Mouse (Mus musculus): ENCODE results near the gene Tmem121. TPM values are rescaled to one million over a fixed set of nuclear protein-coding genes. Genes with fewer than 3 reads are reported as not detected.

Gene Tmem121
- polyA plus RNA-seq (2012; ENCODE audit: low replicate concordance) = 1.2 and 3.0 TPM in 2 replicates

GRCm38 (mm10) chr12:113185442-113186291 lies at the start of gene Tmem121:
Gene Tmem121, plus strand, starts transcription at chr12:113185930.

GRCm38 (mm10) chr12:113139908-113140615 lies 45.7 kb upstream of the Tmem121 start, which contains the start of gene Crip2:
Gene Crip2, plus strand, starts transcription at chr12:113140236.

GRCm38 (mm10) chr12:113146112-113147057 lies 39.3 kb upstream of the Tmem121 start, which contains the start of gene Crip1:
Gene Crip1, plus strand, starts transcription at chr12:113146316.

GRCm38 (mm10) chr12:113155887-113156539 lies 29.7 kb upstream of the Tmem121 start, which contains the start of gene Tedc1:
Gene Tedc1, plus strand, starts transcription at chr12:113156421.

Other genes starting within 250 kb of the Tmem121 start
- gene Nudt14, start 243.8 kb upstream of the Tmem121 start, polyA plus RNA-seq (2012; ENCODE audit: low replicate concordance) = 2.9 and 5.3 TPM in 2 replicates
- gene Btbd6, start 209.4 kb upstream of the Tmem121 start, polyA plus RNA-seq (2012; ENCODE audit: low replicate concordance) = 48.7 and 111 TPM in 2 replicates
- 27.5 and 38.0 TPM in 2 replicates for gene Brf1, start 185.2 kb upstream of the Tmem121 start, polyA plus RNA-seq (2012; ENCODE audit: low replicate concordance)
- gene Pacs2, start 171.4 kb upstream of the Tmem121 start, polyA plus RNA-seq (2012; ENCODE audit: low replicate concordance) = 19.1 and 21.8 TPM in 2 replicates
- 0.52 TPM in 1 of 2 replicates, not detected in the other for gene Tex22, start 111.4 kb upstream of the Tmem121 start, polyA plus RNA-seq (2012; ENCODE audit: low replicate concordance)
- 201 and 241 TPM in 2 replicates for gene Mta1, start 87.7 kb upstream of the Tmem121 start, polyA plus RNA-seq (2012; ENCODE audit: low replicate concordance)
- 323 and 454 TPM in 2 replicates for gene Crip2, start 45.7 kb upstream of the Tmem121 start, polyA plus RNA-seq (2012; ENCODE audit: low replicate concordance)
- gene Crip1, start 39.6 kb upstream of the Tmem121 start, polyA plus RNA-seq (2012; ENCODE audit: low replicate concordance) = 52.7 and 79.4 TPM in 2 replicates
- 22.7 and 39.4 TPM in 2 replicates for gene Tedc1, start 29.5 kb upstream of the Tmem121 start, polyA plus RNA-seq (2012; ENCODE audit: low replicate concordance)